Mouse (Mus musculus) kidney, adult 2 months (tissue): ENCODE results near the gene Atg7.

Experiments
- CTCF ChIP-seq: fragments of 200-500 bp; conservative IDR thresholded peaks from 2 replicates; pipeline ENCODE4 v1.5.1; 2011; ENCODE audit warnings: low read depth, mild to moderate bottlenecking, control low read depth, low read length, moderate library complexity, mixed read lengths; ENCODE audit not compliant: insufficient read depth, insufficient read length
- POLR2A ChIP-seq: fragments of 200-500 bp; IDR thresholded peaks from one replicate; pipeline ENCODE4 v1.6.1; 2011; ENCODE audit warnings: low read depth, low read length, control low read depth

DNA sequence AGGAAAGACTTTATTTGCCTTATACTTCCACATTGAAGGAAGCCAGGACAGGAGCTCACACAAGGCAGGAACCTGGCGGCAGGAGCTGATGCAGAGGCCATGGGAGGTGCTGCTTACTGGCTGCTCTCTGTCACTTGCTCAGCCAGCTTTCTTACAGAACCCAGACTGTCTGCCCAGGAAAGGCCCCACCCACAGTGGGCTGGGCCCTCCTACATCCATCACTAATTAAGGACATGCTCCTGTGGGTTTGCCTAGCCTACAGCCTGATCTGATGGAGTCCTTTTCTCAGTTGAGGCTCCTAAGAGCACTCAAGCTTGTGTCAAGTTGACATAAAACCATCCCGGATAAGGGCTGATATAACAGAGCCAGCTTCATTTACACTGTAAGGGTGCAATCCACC is 211.5 kb downstream of the Atg7 start:
- TF ChIP-seq POLR2A (no peak), CTCF (no peak)
